Mouse (Mus musculus): ENCODE results near the gene Ptk7.

Ptk7 gene

GRCm38 (mm10) chr17:46628791-46629684, at the start of gene Ptk7:
TSS of gene Ptk7 (minus strand) at chr17:46629504.
- no peak for DNase-seq (ENCODE audit: low read depth in 1 of 2, low spot score in 2 of 2)

- no peak for DNase-seq (ENCODE audit: low read depth in 1 of 2, low spot score in 2 of 2)
These were observed 49.6 kb upstream of the Ptk7 start for GRCm38 (mm10) chr17:46678911-46679310.

GRCm38 (mm10) chr17:46678416-46678815, 49.1 kb upstream of the Ptk7 start, which contains the start of gene Mea1:
TSS of gene Mea1 (plus strand) at chr17:46678793.
- no peak for DNase-seq (ENCODE audit: low read depth in 1 of 2, low spot score in 2 of 2)

GRCm38 (mm10) chr17:46674530-46675283, 45.4 kb upstream of the Ptk7 start:
- no peak for DNase-seq (ENCODE audit: low read depth in 1 of 2, low spot score in 2 of 2)

GRCm38 (mm10) chr17:46673850-46674529, 44.7 kb upstream of the Ptk7 start, which contains the start of gene Rrp36:
TSS of gene Rrp36 (minus strand) at chr17:46674352.
- peak; percentile 72 to 79 for DNase-seq (ENCODE audit: low read depth in 1 of 2, low spot score in 2 of 2)

- no peak for DNase-seq (ENCODE audit: low read depth in 1 of 2, low spot score in 2 of 2)
These were observed 40.6 kb upstream of the Ptk7 start for GRCm38 (mm10) chr17:46669911-46670310.

- no peak for DNase-seq (ENCODE audit: low read depth in 1 of 2, low spot score in 2 of 2)
These were observed 38.4 kb upstream of the Ptk7 start for GRCm38 (mm10) chr17:46667712-46668111.

GRCm38 (mm10) chr17:46662730-46663129, 33.4 kb upstream of the Ptk7 start:
- no peak for DNase-seq (ENCODE audit: low read depth in 1 of 2, low spot score in 2 of 2)

GRCm38 (mm10) chr17:46661981-46662380, 32.7 kb upstream of the Ptk7 start:
- no peak for DNase-seq (ENCODE audit: low read depth in 1 of 2, low spot score in 2 of 2)

- DNase-seq (ENCODE audit: low read depth in 1 of 2, low spot score in 2 of 2), result no peak
These were observed 32.0 kb upstream of the Ptk7 start for GRCm38 (mm10) chr17:46661351-46661750.

- no peak for DNase-seq (ENCODE audit: low read depth in 1 of 2, low spot score in 2 of 2)
These were observed 26.8 kb upstream of the Ptk7 start for GRCm38 (mm10) chr17:46656054-46656453.

GRCm38 (mm10) chr17:46651755-46652547, 22.6 kb upstream of the Ptk7 start:
- DNase-seq (ENCODE audit: low read depth in 1 of 2, low spot score in 2 of 2), result no peak

GRCm38 (mm10) chr17:46651292-46651691, 22.0 kb upstream of the Ptk7 start:
- DNase-seq (ENCODE audit: low read depth in 1 of 2, low spot score in 2 of 2), result no peak

GRCm38 (mm10) chr17:46650232-46651031, 21.1 kb upstream of the Ptk7 start, which contains the start of gene Cul7:
TSS of gene Cul7 (plus strand) at chr17:46650337.
- peak; percentile 50 to 63 for DNase-seq (ENCODE audit: low read depth in 1 of 2, low spot score in 2 of 2)

- no peak for DNase-seq (ENCODE audit: low read depth in 1 of 2, low spot score in 2 of 2)
These were observed 20.5 kb upstream of the Ptk7 start for GRCm38 (mm10) chr17:46649811-46650210.

GRCm38 (mm10) chr17:46648436-46648835, 19.1 kb upstream of the Ptk7 start:
- DNase-seq (ENCODE audit: low read depth in 1 of 2, low spot score in 2 of 2), result no peak

- no peak for DNase-seq (ENCODE audit: low read depth in 1 of 2, low spot score in 2 of 2)
These were observed 18.0 kb upstream of the Ptk7 start for GRCm38 (mm10) chr17:46647279-46647678.

GRCm38 (mm10) chr17:46646322-46646662, 17.0 kb upstream of the Ptk7 start:
- DNase-seq (ENCODE audit: low read depth in 1 of 2, low spot score in 2 of 2), result no peak

- DNase-seq (ENCODE audit: low read depth in 1 of 2, low spot score in 2 of 2), result peak; percentile 95 to 98
These were observed 16.4 kb upstream of the Ptk7 start, which contains the start of the genes Klc4 and Mrpl2 for GRCm38 (mm10) chr17:46645561-46646321. TSS of gene Klc4 (minus strand) at chr17:46646022. TSS of gene Mrpl2 (plus strand) at chr17:46646229.
